Mouse (Mus musculus) stomach, embryonic 14.5 days (tissue): ENCODE measurements at regions not wholly inside any gene's neighbourhood (a gene's known extent, or its start where the extent isn't known, plus 50 kb on each side); places are given as distances from the start of the nearest gene placed in this dataset.

Experiments
- ATAC-seq: fragments of 200-750 bp; cut with Nextera tagmentation; 2 replicates; pipeline ENCODE4 v1.8.0; 2017; ENCODE audit warnings: low read depth, moderate TSS enrichment; ENCODE audit not compliant: insufficient number of reproducible peaks, insufficient read depth, low FRiP score
- H3K27ac ChIP-seq: fragments of 300-500 bp; sonication (generic); 2 replicates; pipeline ENCODE4 v1.5.1; 2014; ENCODE audit warnings: mild to moderate bottlenecking, low read length, moderate library complexity, mixed read lengths
- H3K27me3 ChIP-seq: fragments of 300-500 bp; sonication (generic); 2 replicates; pipeline ENCODE4 v1.6.1; 2014; ENCODE audit warnings: low read length, control low read depth, mixed read lengths; ENCODE audit not compliant: control insufficient read depth, insufficient read depth
- H3K36me3 ChIP-seq: fragments of 300-500 bp; sonication (generic); 2 replicates; pipeline ENCODE4 v1.6.1; 2014; ENCODE audit warnings: mild to moderate bottlenecking, control low read depth, low read length, moderate library complexity, mixed read lengths; ENCODE audit not compliant: control insufficient read depth, insufficient read depth
- H3K4me1 ChIP-seq: fragments of 300-500 bp; sonication (generic); 2 replicates; pipeline ENCODE4 v1.6.1; 2014; ENCODE audit warnings: low read length, control low read depth, mixed read lengths; ENCODE audit not compliant: control insufficient read depth, insufficient read depth
- H3K4me2 ChIP-seq: fragments of 300-500 bp; sonication (generic); replicated peaks from 2 replicates; pipeline ENCODE4 v1.6.1; 2014; ENCODE audit warnings: low read depth, low read length, control low read depth
- H3K4me3 ChIP-seq: fragments of 300-500 bp; sonication (generic); 2 replicates; pipeline ENCODE4 v1.5.1; 2014; ENCODE audit warnings: low read depth, low read length, control low read depth
- H3K9ac ChIP-seq: fragments of 300-500 bp; sonication (generic); replicated peaks from 2 replicates; pipeline ENCODE4 v1.6.1; 2014; ENCODE audit warnings: low read depth, mild to moderate bottlenecking, control low read depth, low read length, moderate library complexity, mixed read lengths
- H3K9me3 ChIP-seq: fragments of 300-500 bp; sonication (generic); 2 replicates; pipeline ENCODE4 v1.6.1; 2016; ENCODE audit warnings: low read depth, low read length, control low read depth; ENCODE audit not compliant: control insufficient read depth
- WGBS: fragments of 180-500 bp; shearing (Covaris S2); extraction: QIAGEN DNeasy Blood & Tissue Kit; methylation state at CpG from one replicate; pipeline ENCODE4 v1.1.7; 2014; 5-methylcytosine and 5-hydroxymethylcytosine counted together

GRCm38 (mm10) chr13:101025488-101025887, 192.3 kb upstream of the Slc30a5 start:
- no peaks in the 10 kb centered on the region for H3K27me3 ChIP-seq
- no peak for ATAC-seq
- no peaks in the 10 kb centered on the region for H3K9me3 ChIP-seq
- 79% methylated on average over 2 of the region's 2 CpGs for WGBS
- H3K4me3 ChIP-seq = no peak overlapping the region
- no peak overlapping the region for H3K4me2 ChIP-seq
- H3K4me1 ChIP-seq = no peaks in the 10 kb centered on the region
- H3K9ac ChIP-seq = no peak overlapping the region
- H3K27ac ChIP-seq = no peak overlapping the region
- no peaks in the 10 kb centered on the region for H3K36me3 ChIP-seq

GRCm38 (mm10) chr13:101024971-101025370, 191.7 kb upstream of the Slc30a5 start:
- H3K9ac ChIP-seq = no peak overlapping the region
- 88% methylated on average over 2 of the region's 2 CpGs for WGBS
- no peaks in the 10 kb centered on the region for H3K36me3 ChIP-seq
- H3K9me3 ChIP-seq = no peaks in the 10 kb centered on the region
- no peak overlapping the region for H3K27ac ChIP-seq
- no peak overlapping the region for H3K4me2 ChIP-seq
- ATAC-seq = no peak
- H3K4me3 ChIP-seq = no peak overlapping the region
- no peaks in the 10 kb centered on the region for H3K4me1 ChIP-seq
- no peaks in the 10 kb centered on the region for H3K27me3 ChIP-seq

DNA sequence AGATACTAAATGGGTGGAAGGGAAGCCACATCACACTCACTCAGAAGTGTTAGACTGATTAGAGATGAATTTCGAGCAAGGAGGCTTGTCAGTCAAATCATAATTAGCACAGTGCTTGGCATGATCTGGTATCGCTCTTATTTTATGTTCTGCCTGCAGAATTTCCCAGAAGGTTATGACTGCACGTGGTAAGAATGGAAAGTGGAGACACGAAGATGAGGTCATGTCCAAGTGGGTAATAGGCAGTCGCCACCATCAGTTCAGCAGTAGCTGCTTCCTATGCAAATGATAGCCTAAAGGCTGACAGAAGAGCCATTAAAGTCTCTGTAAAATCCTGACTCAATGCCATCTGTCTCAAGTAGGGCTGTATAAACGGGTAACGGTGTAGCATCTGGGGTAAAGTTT, 186.0 kb upstream of the Slc30a5 start:
- Histone ChIP-seq H3K9ac (no peak overlapping the region), H3K4me1 (no peaks in the 10 kb centered on the region), H3K27me3 (no peaks in the 10 kb centered on the region), H3K4me2 (no peak overlapping the region), H3K36me3 (no peaks in the 10 kb centered on the region), H3K27ac (no peak overlapping the region), H3K4me3 (no peak overlapping the region), H3K9me3 (no peaks in the 10 kb centered on the region)
- 66% methylated on average over 7 of the region's 7 CpGs for WGBS
- no peak for ATAC-seq

- Histone ChIP-seq H3K4me3 (no peak overlapping the region), H3K36me3 (no peaks in the 10 kb centered on the region), H3K4me1 (no peaks in the 10 kb centered on the region), H3K9me3 (no peaks in the 10 kb centered on the region), H3K27ac (no peak overlapping the region), H3K27me3 (no peaks in the 10 kb centered on the region), H3K4me2 (no peak overlapping the region), H3K9ac (no peak overlapping the region)
- WGBS = 65% methylated on average over 6 of the region's 6 CpGs
- ATAC-seq = no peak
Measured at GRCm38 (mm10) chr13:101017041-101017440, 183.8 kb upstream of the Slc30a5 start.

DNA sequence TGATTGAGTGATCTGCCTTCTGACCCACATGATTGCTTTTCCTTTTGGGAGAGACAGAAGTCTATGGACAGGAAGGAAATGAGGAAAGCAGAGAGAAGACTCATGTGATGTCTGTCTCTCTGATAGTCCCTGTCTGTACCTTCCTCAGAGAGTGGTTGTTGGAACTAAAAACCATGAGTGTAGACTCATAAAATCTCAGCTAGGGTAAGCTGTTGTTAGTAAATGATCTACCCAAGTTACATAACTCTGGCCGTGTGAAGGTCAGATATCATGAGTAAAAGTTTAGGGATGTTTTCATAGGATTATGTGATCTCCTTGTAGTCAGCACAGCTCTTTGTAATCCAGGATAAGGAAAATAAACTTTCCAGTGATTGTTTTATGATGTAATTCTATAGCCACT, 183.0 kb upstream of the Slc30a5 start:
- no peak for ATAC-seq
- H3K27ac ChIP-seq = no peak overlapping the region
- H3K9me3 ChIP-seq = no peaks in the 10 kb centered on the region
- H3K4me2 ChIP-seq = no peak overlapping the region
- no peaks in the 10 kb centered on the region for H3K36me3 ChIP-seq
- H3K4me1 ChIP-seq = no peaks in the 10 kb centered on the region
- WGBS = 37% methylated on average over 1 of the region's 1 CpGs
- H3K9ac ChIP-seq = no peak overlapping the region
- H3K4me3 ChIP-seq = no peak overlapping the region
- no peaks in the 10 kb centered on the region for H3K27me3 ChIP-seq

- no peak overlapping the region for H3K9ac ChIP-seq
- no peaks in the 10 kb centered on the region for H3K9me3 ChIP-seq
- no peaks in the 10 kb centered on the region for H3K4me1 ChIP-seq
- H3K4me2 ChIP-seq = no peak overlapping the region
- no peak overlapping the region for H3K4me3 ChIP-seq
- no peak overlapping the region for H3K27ac ChIP-seq
- no peaks in the 10 kb centered on the region for H3K36me3 ChIP-seq
- ATAC-seq = no peak
- no peaks in the 10 kb centered on the region for H3K27me3 ChIP-seq
- 59% methylated on average over 3 of the region's 3 CpGs for WGBS
Measured at GRCm38 (mm10) chr13:101015435-101015834, 182.2 kb upstream of the Slc30a5 start.

GRCm38 (mm10) chr13:101013604-101014003, 180.4 kb upstream of the Slc30a5 start:
- WGBS = 87% methylated on average over 2 of the region's 2 CpGs
- no peak for ATAC-seq
- no peak overlapping the region for H3K9ac ChIP-seq

DNA sequence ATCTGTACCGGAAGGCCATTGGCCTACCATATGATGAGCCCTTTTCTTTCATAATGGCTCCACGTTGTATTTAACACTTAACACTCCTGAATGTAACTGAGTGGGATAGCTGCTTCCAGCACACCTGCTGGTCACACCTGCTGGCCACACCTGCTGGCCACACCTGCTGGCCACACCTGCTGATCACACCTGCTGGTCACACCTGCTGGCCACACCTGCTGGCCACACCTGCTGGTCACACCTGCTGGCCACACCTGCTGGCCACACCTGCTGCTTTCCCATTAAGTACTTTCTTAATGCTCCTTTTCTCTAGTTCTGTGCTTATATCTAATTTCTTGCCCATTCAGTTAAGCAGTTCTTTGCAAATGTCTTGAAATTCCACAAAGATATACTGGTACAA, 157.4 kb upstream of the Slc30a5 start:
- ATAC-seq = no peak
- Histone ChIP-seq H3K4me3 (no peak overlapping the region), H3K36me3 (no peaks in the 10 kb centered on the region), H3K9me3 (no peaks in the 10 kb centered on the region), H3K4me1 (no peaks in the 10 kb centered on the region), H3K4me2 (no peak overlapping the region), H3K27me3 (no peaks in the 10 kb centered on the region), H3K9ac (no peak overlapping the region), H3K27ac (no peak overlapping the region)
- WGBS = 89% methylated on average over 2 of the region's 2 CpGs

More at GRCm38 (mm10) chr13:101013604-101014003, 180.4 kb upstream of the Slc30a5 start:
- H3K4me2 ChIP-seq = no peak overlapping the region
- no peaks in the 10 kb centered on the region for H3K36me3 ChIP-seq
- H3K4me1 ChIP-seq = no peaks in the 10 kb centered on the region
- no peaks in the 10 kb centered on the region for H3K27me3 ChIP-seq
- no peak overlapping the region for H3K27ac ChIP-seq
- H3K9me3 ChIP-seq = no peaks in the 10 kb centered on the region
- H3K4me3 ChIP-seq = no peak overlapping the region

DNA sequence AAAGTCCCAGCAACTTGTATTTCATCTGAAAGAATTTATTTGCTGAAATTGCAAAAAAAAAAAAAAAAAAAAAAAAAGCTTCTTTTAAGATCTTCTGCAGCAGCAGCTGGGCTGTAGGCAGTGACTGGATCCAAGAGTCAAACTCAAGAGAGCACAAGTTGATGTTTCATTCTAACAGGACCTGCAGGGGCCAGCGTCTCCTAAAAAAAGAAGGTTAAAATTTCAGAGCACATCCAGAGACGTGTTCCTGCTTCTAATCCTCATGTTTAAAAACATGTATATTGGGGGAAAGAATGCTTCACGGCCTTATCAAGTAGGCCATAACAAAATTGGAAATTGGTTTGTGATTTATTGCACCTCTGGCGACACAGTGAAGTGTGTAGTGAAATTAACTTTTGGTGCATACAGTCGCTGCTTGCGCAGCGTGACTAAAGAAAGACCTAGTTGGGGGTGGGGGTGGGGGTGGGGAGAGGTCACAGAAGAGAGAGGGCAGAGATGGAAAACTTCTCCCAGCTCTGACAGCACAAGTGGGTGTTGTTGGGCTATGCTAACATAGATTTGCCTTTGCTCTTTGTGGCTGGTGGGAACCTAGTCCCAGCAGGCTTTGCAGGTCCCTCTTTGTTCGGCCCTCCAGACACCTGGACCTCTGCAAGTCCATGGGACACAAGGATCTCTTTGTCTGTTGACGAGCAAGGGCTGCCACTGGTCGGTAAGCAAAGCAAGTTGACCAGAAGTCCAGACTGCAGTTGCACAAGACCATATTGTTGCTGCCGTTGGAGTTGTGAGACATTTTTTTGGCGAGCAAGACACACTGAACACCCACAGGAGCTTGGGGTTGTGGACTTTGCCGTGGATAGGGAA, 155.7 kb upstream of the Slc30a5 start:
- Histone ChIP-seq H3K9ac (no peak overlapping the region), H3K4me2 (no peak overlapping the region), H3K9me3 (no peaks in the 10 kb centered on the region), H3K4me1 (no peaks in the 10 kb centered on the region), H3K27ac (no peak overlapping the region), H3K4me3 (no peak overlapping the region), H3K27me3 (no peaks in the 10 kb centered on the region), H3K36me3 (no peaks in the 10 kb centered on the region)
- 53% methylated on average over 13 of the region's 13 CpGs for WGBS
- no peak for ATAC-seq
